Mouse (Mus musculus) hindbrain, embryonic 16.5 days (tissue): ENCODE measurements around the gene Cachd1. TPM values are rescaled to one million over a fixed set of nuclear protein-coding genes. Genes with fewer than 3 reads are reported as not detected.

Experiments
- ATAC-seq: fragments of 200-750 bp; cut with Nextera tagmentation; 2 replicates; pipeline ENCODE4 v1.8.0; 2017; ENCODE audit warnings: moderate TSS enrichment, moderate library complexity
- H3K27ac ChIP-seq: fragments of 300-500 bp; sonication (generic); 2 replicates; pipeline ENCODE4 v1.5.1; 2014; ENCODE audit warnings: low read depth, mild to moderate bottlenecking, control low read depth, low read length, moderate library complexity
- H3K27me3 ChIP-seq: fragments of 300-500 bp; sonication (generic); replicated peaks from 2 replicates; pipeline ENCODE4 v1.6.1; 2014; ENCODE audit warnings: low read length; ENCODE audit not compliant: control insufficient read depth, insufficient read depth
- H3K36me3 ChIP-seq: fragments of 300-500 bp; sonication (generic); 2 replicates; pipeline ENCODE4 v1.6.1; 2014; ENCODE audit warnings: mild to moderate bottlenecking, low read length, moderate library complexity, mixed read lengths; ENCODE audit not compliant: control insufficient read depth, insufficient read depth
- H3K4me1 ChIP-seq: fragments of 300-500 bp; sonication (generic); 2 replicates; pipeline ENCODE4 v1.6.1; 2014; ENCODE audit warnings: low read depth, low read length; ENCODE audit not compliant: control insufficient read depth, insufficient read depth
- H3K4me2 ChIP-seq: fragments of 300-500 bp; sonication (generic); 2 replicates; pipeline ENCODE4 v1.6.1; 2014; ENCODE audit warnings: mild to moderate bottlenecking, low read length, control low read depth, moderate library complexity
- H3K4me3 ChIP-seq: fragments of 300-500 bp; sonication (generic); 2 replicates; pipeline ENCODE4 v1.5.1; 2014; ENCODE audit warnings: mild to moderate bottlenecking, low read length, control low read depth, moderate library complexity
- H3K9ac ChIP-seq: fragments of 300-500 bp; sonication (generic); 2 replicates; pipeline ENCODE4 v1.6.1; 2014; ENCODE audit warnings: low read depth, mild to moderate bottlenecking, control low read depth, low read length, moderate library complexity
- H3K9me3 ChIP-seq: fragments of 300-500 bp; sonication (generic); 2 replicates; pipeline ENCODE4 v1.6.1; 2014; ENCODE audit warnings: mild to moderate bottlenecking, low read length, moderate library complexity; ENCODE audit not compliant: control insufficient read depth
- WGBS: fragments of 180-500 bp; shearing (Covaris S2); extraction: QIAGEN DNeasy Blood & Tissue Kit; methylation state at CpG from one replicate; pipeline ENCODE4 v1.1.7; 2014; 5-methylcytosine and 5-hydroxymethylcytosine counted together
- polyA plus RNA-seq: library from polyadenylated mRNA; unstranded; fragments of >200 nt; fragmentation: Nextera tagmentation; extraction: Ambion mirVana; gene quantifications from 2 replicates; pipeline ENCODE4 v1.2.1, GENCODE M21; 2015

Gene Cachd1
- polyA plus RNA-seq, 1 experiment from 2014 or later = 10.6 TPM

GRCm38 (mm10) chr4:100758265-100758898, 18.1 kb upstream of the Cachd1 start:
- no peak overlapping the region for H3K4me2 ChIP-seq
- H3K9ac ChIP-seq = no peak overlapping the region
- H3K4me3 ChIP-seq = no peak overlapping the region
- H3K36me3 ChIP-seq = no peaks in the 10 kb centered on the region
- H3K4me1 ChIP-seq = no peaks in the 10 kb centered on the region
- 60% methylated on average over 6 of the region's 6 CpGs for WGBS
- H3K9me3 ChIP-seq = no peaks in the 10 kb centered on the region
- ATAC-seq = no peak
- no peak overlapping the region for H3K27ac ChIP-seq
- H3K27me3 ChIP-seq = no peaks in the 10 kb centered on the region

GRCm38 (mm10) chr4:100759603-100760002, 16.9 kb upstream of the Cachd1 start:
- 75% methylated on average over 1 of the region's 1 CpGs for WGBS
- Histone ChIP-seq H3K9me3 (no peaks in the 10 kb centered on the region), H3K9ac (no peak overlapping the region), H3K4me2 (no peak overlapping the region), H3K36me3 (no peaks in the 10 kb centered on the region), H3K27ac (no peak overlapping the region), H3K4me3 (no peak overlapping the region), H3K4me1 (no peaks in the 10 kb centered on the region), H3K27me3 (no peaks in the 10 kb centered on the region)
- ATAC-seq = no peak

DNA sequence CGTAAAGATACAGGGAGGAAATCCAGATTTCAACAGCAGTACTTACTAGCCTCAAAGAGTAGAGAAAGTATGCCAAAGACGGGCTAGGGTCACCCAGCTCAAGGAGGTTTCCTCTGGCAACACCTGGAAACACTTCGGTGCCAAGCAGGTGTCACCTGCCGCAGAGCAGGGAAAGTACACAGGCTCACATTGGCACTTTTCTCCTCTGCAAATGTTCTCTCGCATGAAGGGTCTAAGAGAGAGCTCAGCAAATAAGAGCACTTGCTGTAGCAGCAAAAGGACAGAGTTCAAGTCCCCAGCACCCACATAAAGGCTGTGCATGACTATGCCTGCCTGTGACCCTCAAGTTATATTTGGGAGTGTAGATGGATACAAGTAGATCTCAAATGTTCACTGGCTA, 16.1 kb upstream of the Cachd1 start:
- H3K36me3 ChIP-seq = no peaks in the 10 kb centered on the region
- no peaks in the 10 kb centered on the region for H3K9me3 ChIP-seq
- H3K27ac ChIP-seq = no peak overlapping the region
- H3K4me1 ChIP-seq = no peaks in the 10 kb centered on the region
- no peak overlapping the region for H3K4me3 ChIP-seq
- ATAC-seq = no peak
- H3K27me3 ChIP-seq = no peaks in the 10 kb centered on the region
- 91% methylated on average over 5 of the region's 5 CpGs for WGBS
- H3K9ac ChIP-seq = no peak overlapping the region
- no peak overlapping the region for H3K4me2 ChIP-seq

DNA sequence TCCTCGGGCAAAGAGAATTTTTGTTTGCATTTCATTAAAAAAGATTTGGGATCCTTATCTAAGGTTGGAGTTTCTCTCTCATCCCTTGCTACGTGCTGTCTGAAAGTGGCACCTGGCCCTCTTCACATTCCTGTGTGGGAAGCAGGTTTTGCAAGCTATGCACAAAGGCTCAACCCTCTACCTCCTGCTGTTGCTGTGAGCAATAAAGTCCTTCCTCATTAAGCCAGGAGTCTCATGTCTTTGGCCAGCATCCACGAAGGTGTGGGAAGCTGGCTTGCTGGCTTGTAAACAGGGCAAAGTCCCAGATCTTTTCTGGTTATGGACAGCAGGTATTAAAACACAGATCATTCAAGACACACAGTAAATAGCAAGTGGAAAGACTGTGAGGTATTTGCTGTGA, 7.9 kb upstream of the Cachd1 start:
- no peak overlapping the region for H3K9ac ChIP-seq
- no peaks in the 10 kb centered on the region for H3K4me1 ChIP-seq
- no peaks in the 10 kb centered on the region for H3K9me3 ChIP-seq
- ATAC-seq = no peak
- no peaks in the 10 kb centered on the region for H3K27me3 ChIP-seq
- no peak overlapping the region for H3K27ac ChIP-seq
- H3K4me3 ChIP-seq = no peak overlapping the region
- 56% methylated on average over 3 of the region's 3 CpGs for WGBS
- no peak overlapping the region for H3K4me2 ChIP-seq
- H3K36me3 ChIP-seq = no peaks in the 10 kb centered on the region

DNA sequence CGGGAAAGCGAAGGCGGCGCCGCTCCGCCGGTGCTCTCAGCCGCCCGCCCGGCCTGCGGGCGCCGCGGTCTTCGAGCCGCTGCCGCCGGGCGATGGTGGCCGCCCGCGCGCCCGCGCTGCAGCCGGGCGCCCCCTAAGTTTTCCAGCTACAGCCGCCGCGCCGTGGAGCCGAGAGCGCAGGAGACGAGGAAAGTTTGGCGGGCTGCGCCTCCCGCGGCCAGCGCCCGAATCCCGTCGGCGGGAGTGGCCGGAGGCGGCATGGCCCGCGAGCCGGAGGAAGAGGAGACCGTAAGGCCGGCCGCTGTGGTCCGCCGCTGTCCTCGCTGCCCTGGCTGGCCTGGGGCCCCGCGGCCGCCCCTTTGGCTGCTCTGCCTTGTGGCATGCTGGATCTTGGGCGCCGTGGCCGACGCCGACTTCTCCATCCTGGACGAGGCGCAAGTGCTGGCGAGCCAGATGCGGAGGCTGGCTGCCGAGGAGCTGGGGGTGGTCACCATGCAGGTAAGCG, 448 bp downstream of the Cachd1 start:
- H3K4me2 ChIP-seq = peak overlapping the region; percentile 87
- H3K4me1 ChIP-seq = peaks cover 23% of the 10 kb centered on the region
- no peaks in the 10 kb centered on the region for H3K36me3 ChIP-seq
- no peaks in the 10 kb centered on the region for H3K27me3 ChIP-seq
- peak overlapping the region; percentile 92 for H3K27ac ChIP-seq
- peak overlapping the region; percentile 91 for H3K9ac ChIP-seq
- ATAC-seq = peak; percentile 52
- no peaks in the 10 kb centered on the region for H3K9me3 ChIP-seq
- peak overlapping the region; percentile 81 for H3K4me3 ChIP-seq
- under 1% methylated on average over 53 of the region's 68 CpGs for WGBS

DNA sequence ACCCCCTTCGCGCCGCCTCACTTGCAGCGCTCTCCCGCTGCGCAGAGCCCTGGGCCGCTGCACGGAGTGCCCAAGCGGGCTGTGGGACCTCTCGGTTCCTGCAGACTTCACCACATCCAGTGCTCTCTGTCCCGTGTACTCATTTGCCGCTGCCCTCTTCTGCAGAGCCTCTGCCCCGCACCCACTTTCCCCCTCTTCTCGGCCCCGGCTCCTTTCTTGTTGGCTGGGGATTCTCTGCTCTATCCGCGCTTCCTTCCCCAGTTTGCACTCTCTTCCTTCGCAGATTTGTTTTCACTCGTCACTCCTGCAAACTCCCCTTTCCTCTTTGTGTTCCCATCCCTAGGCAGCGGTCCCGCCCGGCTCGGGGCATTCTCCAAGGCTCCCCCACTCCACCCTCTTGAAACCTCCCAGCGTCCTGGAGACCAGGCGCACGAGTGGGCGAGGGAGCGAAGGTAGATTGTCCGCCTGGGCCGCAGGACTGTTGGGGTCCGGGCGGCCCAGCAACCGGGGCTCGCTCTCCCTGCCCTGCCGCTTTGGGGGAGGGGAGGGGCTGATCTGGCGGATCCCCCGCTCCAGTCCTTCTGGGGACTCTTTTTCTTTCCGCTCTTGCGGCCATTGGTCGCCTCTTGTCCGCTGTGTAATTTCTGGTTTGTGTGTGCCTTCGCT, 1.0 kb downstream of the Cachd1 start:
- ATAC-seq = peak; percentile 41
- Histone ChIP-seq H3K4me1 (peaks cover 25% of the 10 kb centered on the region), H3K4me2 (peak overlapping the region; percentile 87), H3K36me3 (no peaks in the 10 kb centered on the region), H3K4me3 (peak overlapping the region; percentile 81), H3K27ac (peak overlapping the region; percentile 92), H3K27me3 (no peaks in the 10 kb centered on the region), H3K9ac (peak overlapping the region; percentile 91), H3K9me3 (no peaks in the 10 kb centered on the region)
- under 1% methylated on average over 42 of the region's 42 CpGs for WGBS

- 2% methylated on average over 16 of the region's 16 CpGs for WGBS
- peak overlapping the region; percentile 87 for H3K4me2 ChIP-seq
- no peaks in the 10 kb centered on the region for H3K36me3 ChIP-seq
- peak overlapping the region; percentile 92 for H3K27ac ChIP-seq
- no peaks in the 10 kb centered on the region for H3K9me3 ChIP-seq
- ATAC-seq = no peak
- H3K4me3 ChIP-seq = peak overlapping the region; percentile 81
- H3K4me1 ChIP-seq = peaks cover 25% of the 10 kb centered on the region
- H3K27me3 ChIP-seq = no peaks in the 10 kb centered on the region
- peak overlapping the region; percentile 91 for H3K9ac ChIP-seq
Observed at GRCm38 (mm10) chr4:100778082-100778481, 1.6 kb downstream of the Cachd1 start.

GRCm38 (mm10) chr4:100779023-100779422, 2.5 kb downstream of the Cachd1 start:
- ATAC-seq = no peak
- H3K27me3 ChIP-seq = no peaks in the 10 kb centered on the region
- peak overlapping the region; percentile 87 for H3K4me2 ChIP-seq
- H3K9ac ChIP-seq = peak overlapping the region; percentile 91
- no peak overlapping the region for H3K27ac ChIP-seq
- H3K36me3 ChIP-seq = no peaks in the 10 kb centered on the region
- WGBS = 10% methylated on average over 4 of the region's 4 CpGs
- H3K9me3 ChIP-seq = no peaks in the 10 kb centered on the region
- peak overlapping the region; percentile 81 for H3K4me3 ChIP-seq
- peaks cover 25% of the 10 kb centered on the region for H3K4me1 ChIP-seq

DNA sequence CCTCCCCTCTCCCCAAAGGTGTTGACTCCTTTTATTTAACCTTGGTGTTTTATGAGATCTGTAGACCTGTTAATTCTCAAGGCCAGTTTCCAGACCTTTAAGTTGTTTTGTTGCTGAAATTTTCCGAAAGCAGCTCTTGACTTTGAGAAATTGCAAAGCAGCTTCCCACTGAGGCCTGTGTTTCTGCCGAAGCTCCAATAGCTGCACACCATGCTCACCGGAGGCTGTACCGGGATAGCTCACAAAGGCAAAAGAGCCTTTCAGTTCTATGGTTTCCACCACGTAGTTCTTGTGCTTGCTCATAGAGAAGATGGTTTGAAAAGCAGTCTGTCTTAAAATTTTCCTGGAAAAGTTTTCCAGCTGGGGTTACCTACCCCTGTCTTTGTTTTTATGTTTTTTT, 3.2 kb downstream of the Cachd1 start:
- ATAC-seq = no peak
- Histone ChIP-seq H3K27me3 (no peaks in the 10 kb centered on the region), H3K4me3 (peak overlapping the region; percentile 81), H3K9ac (peak overlapping the region; percentile 91; the same call in 1 of the 2 replicates), H3K4me2 (peak overlapping the region; percentile 87), H3K27ac (no peak overlapping the region), H3K9me3 (no peaks in the 10 kb centered on the region), H3K4me1 (peaks cover 25% of the 10 kb centered on the region), H3K36me3 (no peaks in the 10 kb centered on the region)
- WGBS = 12% methylated on average over 5 of the region's 5 CpGs
